Mouse (Mus musculus): ENCODE results near the gene Slc17a8. TPM values are rescaled to one million over a fixed set of nuclear protein-coding genes. Genes with fewer than 3 reads are reported as not detected.

Gene Slc17a8
- polyA plus RNA-seq, 1 experiment from 2014 or later: 0.27 TPM

- Histone ChIP-seq H3K4me1 (no peaks in the 10 kb centered on the region), H3K27me3 (no peaks in the 10 kb centered on the region), H3K27ac (replicated peaks) (no peak overlapping the region), H3K4me2 (replicated peaks) (no peak overlapping the region), H3K9me3 (replicated peaks) (no peaks in the 10 kb centered on the region), H3K36me3 (peaks cover 3% of the 10 kb centered on the region; the same call in 1 of the 2 replicates), H3K9ac (no peak overlapping the region), H3K4me3 (replicated peaks) (no peak overlapping the region)
- 87% methylated on average over 7 of the region's 7 CpGs for WGBS
- ATAC-seq (ENCODE audit: insufficient number of reproducible peaks, low FRiP score, low TSS enrichment, low read depth): no peak
Measured at GRCm38 (mm10) chr10:89633736-89634426, 12.8 kb upstream of the Slc17a8 start.

- no peaks in the 10 kb centered on the region for H3K27me3 ChIP-seq
- ATAC-seq (ENCODE audit: insufficient number of reproducible peaks, low FRiP score, low TSS enrichment, low read depth): no peak
- H3K4me2 ChIP-seq (replicated peaks): no peak overlapping the region
- WGBS: 87% methylated on average over 4 of the region's 4 CpGs
- no peaks in the 10 kb centered on the region for H3K36me3 ChIP-seq
- no peaks in the 10 kb centered on the region for H3K4me1 ChIP-seq
- no peak overlapping the region for H3K4me3 ChIP-seq (replicated peaks)
- H3K9me3 ChIP-seq (replicated peaks): no peaks in the 10 kb centered on the region
- no peak overlapping the region for H3K27ac ChIP-seq (replicated peaks)
- no peak overlapping the region for H3K9ac ChIP-seq
Measured at GRCm38 (mm10) chr10:89633121-89633520, 12.1 kb upstream of the Slc17a8 start.

- Histone ChIP-seq H3K9ac (no peak overlapping the region), H3K27me3 (no peaks in the 10 kb centered on the region), H3K27ac (replicated peaks) (no peak overlapping the region), H3K36me3 (no peaks in the 10 kb centered on the region), H3K4me2 (replicated peaks) (no peak overlapping the region), H3K4me1 (no peaks in the 10 kb centered on the region), H3K4me3 (replicated peaks) (no peak overlapping the region), H3K9me3 (replicated peaks) (no peaks in the 10 kb centered on the region)
- 70% methylated on average over 5 of the region's 5 CpGs for WGBS
- ATAC-seq (ENCODE audit: insufficient number of reproducible peaks, low FRiP score, low TSS enrichment, low read depth): no peak
Measured at GRCm38 (mm10) chr10:89631831-89632230, 10.8 kb upstream of the Slc17a8 start.

- no peak overlapping the region for H3K4me3 ChIP-seq (replicated peaks)
- H3K36me3 ChIP-seq: no peaks in the 10 kb centered on the region
- no peak overlapping the region for H3K27ac ChIP-seq (replicated peaks)
- no peak overlapping the region for H3K4me2 ChIP-seq (replicated peaks)
- no peak overlapping the region for H3K9ac ChIP-seq
- no peaks in the 10 kb centered on the region for H3K4me1 ChIP-seq
- WGBS: 96% methylated on average over 1 of the region's 1 CpGs
- H3K9me3 ChIP-seq (replicated peaks): no peaks in the 10 kb centered on the region
- no peaks in the 10 kb centered on the region for H3K27me3 ChIP-seq
- ATAC-seq (ENCODE audit: insufficient number of reproducible peaks, low FRiP score, low TSS enrichment, low read depth): no peak
Measured at GRCm38 (mm10) chr10:89630564-89630963, 9.5 kb upstream of the Slc17a8 start.

GRCm38 (mm10) chr10:89630052-89630451 lies 9.0 kb upstream of the Slc17a8 start:
- Histone ChIP-seq H3K4me2 (replicated peaks) (no peak overlapping the region), H3K4me1 (no peaks in the 10 kb centered on the region), H3K4me3 (replicated peaks) (no peak overlapping the region), H3K36me3 (no peaks in the 10 kb centered on the region), H3K9me3 (replicated peaks) (no peaks in the 10 kb centered on the region), H3K27ac (replicated peaks) (no peak overlapping the region), H3K9ac (no peak overlapping the region), H3K27me3 (no peaks in the 10 kb centered on the region)
- 28% methylated on average over 3 of the region's 3 CpGs for WGBS
- ATAC-seq (ENCODE audit: insufficient number of reproducible peaks, low FRiP score, low TSS enrichment, low read depth): peak; percentile 51; the same call in 1 of the 2 replicates

- H3K27ac ChIP-seq (replicated peaks): no peak overlapping the region
- H3K4me3 ChIP-seq (replicated peaks): no peak overlapping the region
- no peaks in the 10 kb centered on the region for H3K36me3 ChIP-seq
- H3K27me3 ChIP-seq: no peaks in the 10 kb centered on the region
- no peaks in the 10 kb centered on the region for H3K4me1 ChIP-seq
- 90% methylated on average over 2 of the region's 2 CpGs for WGBS
- H3K4me2 ChIP-seq (replicated peaks): no peak overlapping the region
- no peak overlapping the region for H3K9ac ChIP-seq
- H3K9me3 ChIP-seq (replicated peaks): no peaks in the 10 kb centered on the region
- ATAC-seq (ENCODE audit: insufficient number of reproducible peaks, low FRiP score, low TSS enrichment, low read depth): no peak
Measured at GRCm38 (mm10) chr10:89626714-89627113, 5.7 kb upstream of the Slc17a8 start.

- H3K4me3 ChIP-seq (replicated peaks): no peak overlapping the region
- H3K9me3 ChIP-seq (replicated peaks): no peaks in the 10 kb centered on the region
- no peaks in the 10 kb centered on the region for H3K27me3 ChIP-seq
- no peaks in the 10 kb centered on the region for H3K36me3 ChIP-seq
- H3K4me1 ChIP-seq: no peaks in the 10 kb centered on the region
- no peak overlapping the region for H3K4me2 ChIP-seq (replicated peaks)
- no peak overlapping the region for H3K27ac ChIP-seq (replicated peaks)
- ATAC-seq (ENCODE audit: insufficient number of reproducible peaks, low FRiP score, low TSS enrichment, low read depth): no peak
- no peak overlapping the region for H3K9ac ChIP-seq
- WGBS: 89% methylated on average over 2 of the region's 2 CpGs
Measured at GRCm38 (mm10) chr10:89624196-89624595, 3.1 kb upstream of the Slc17a8 start.

GRCm38 (mm10) chr10:89599311-89599710 lies 21.7 kb downstream of the Slc17a8 start:
- Histone ChIP-seq H3K9ac (no peak overlapping the region), H3K4me2 (replicated peaks) (no peak overlapping the region), H3K27me3 (no peaks in the 10 kb centered on the region), H3K4me1 (no peaks in the 10 kb centered on the region), H3K4me3 (replicated peaks) (no peak overlapping the region), H3K36me3 (no peaks in the 10 kb centered on the region), H3K9me3 (replicated peaks) (no peaks in the 10 kb centered on the region), H3K27ac (replicated peaks) (no peak overlapping the region)
- WGBS: 65% methylated on average over 5 of the region's 5 CpGs
- no peak for ATAC-seq (ENCODE audit: insufficient number of reproducible peaks, low FRiP score, low TSS enrichment, low read depth)

GRCm38 (mm10) chr10:89597275-89597674 lies 23.8 kb downstream of the Slc17a8 start:
- no peaks in the 10 kb centered on the region for H3K27me3 ChIP-seq
- no peaks in the 10 kb centered on the region for H3K4me1 ChIP-seq
- no peak overlapping the region for H3K4me2 ChIP-seq (replicated peaks)
- no peaks in the 10 kb centered on the region for H3K36me3 ChIP-seq
- no peak for ATAC-seq (ENCODE audit: insufficient number of reproducible peaks, low FRiP score, low TSS enrichment, low read depth)
- no peak overlapping the region for H3K27ac ChIP-seq (replicated peaks)
- H3K9me3 ChIP-seq (replicated peaks): no peaks in the 10 kb centered on the region
- H3K9ac ChIP-seq: no peak overlapping the region
- WGBS: 69% methylated on average over 4 of the region's 4 CpGs
- no peak overlapping the region for H3K4me3 ChIP-seq (replicated peaks)

GRCm38 (mm10) chr10:89595935-89596334 lies 25.1 kb downstream of the Slc17a8 start:
- 91% methylated on average over 5 of the region's 5 CpGs for WGBS
- no peaks in the 10 kb centered on the region for H3K27me3 ChIP-seq
- H3K4me3 ChIP-seq (replicated peaks): no peak overlapping the region
- H3K9ac ChIP-seq: no peak overlapping the region
- no peak overlapping the region for H3K4me2 ChIP-seq (replicated peaks)
- H3K27ac ChIP-seq (replicated peaks): no peak overlapping the region
- H3K9me3 ChIP-seq (replicated peaks): no peaks in the 10 kb centered on the region
- no peaks in the 10 kb centered on the region for H3K36me3 ChIP-seq
- H3K4me1 ChIP-seq: no peaks in the 10 kb centered on the region
- no peak for ATAC-seq (ENCODE audit: insufficient number of reproducible peaks, low FRiP score, low TSS enrichment, low read depth)

- no peak for ATAC-seq (ENCODE audit: insufficient number of reproducible peaks, low FRiP score, low TSS enrichment, low read depth)
- no peak overlapping the region for H3K9ac ChIP-seq
- H3K4me2 ChIP-seq (replicated peaks): no peak overlapping the region
- 86% methylated on average over 1 of the region's 1 CpGs for WGBS
- H3K27ac ChIP-seq (replicated peaks): no peak overlapping the region
- H3K4me1 ChIP-seq: no peaks in the 10 kb centered on the region
- H3K9me3 ChIP-seq (replicated peaks): no peaks in the 10 kb centered on the region
- H3K27me3 ChIP-seq: no peaks in the 10 kb centered on the region
- no peak overlapping the region for H3K4me3 ChIP-seq (replicated peaks)
- H3K36me3 ChIP-seq: no peaks in the 10 kb centered on the region
Measured at GRCm38 (mm10) chr10:89595514-89595913, 25.5 kb downstream of the Slc17a8 start.

GRCm38 (mm10) chr10:89594309-89594708 lies 26.7 kb downstream of the Slc17a8 start:
- Histone ChIP-seq H3K9me3 (replicated peaks) (no peaks in the 10 kb centered on the region), H3K36me3 (no peaks in the 10 kb centered on the region), H3K4me1 (no peaks in the 10 kb centered on the region), H3K27me3 (no peaks in the 10 kb centered on the region), H3K4me2 (replicated peaks) (no peak overlapping the region), H3K9ac (no peak overlapping the region), H3K27ac (replicated peaks) (no peak overlapping the region), H3K4me3 (replicated peaks) (no peak overlapping the region)
- 89% methylated on average over 4 of the region's 4 CpGs for WGBS
- no peak for ATAC-seq (ENCODE audit: insufficient number of reproducible peaks, low FRiP score, low TSS enrichment, low read depth)
